20 mouse cellular contexts compared by ENCODE assay signal in the genomic region with DNA sequence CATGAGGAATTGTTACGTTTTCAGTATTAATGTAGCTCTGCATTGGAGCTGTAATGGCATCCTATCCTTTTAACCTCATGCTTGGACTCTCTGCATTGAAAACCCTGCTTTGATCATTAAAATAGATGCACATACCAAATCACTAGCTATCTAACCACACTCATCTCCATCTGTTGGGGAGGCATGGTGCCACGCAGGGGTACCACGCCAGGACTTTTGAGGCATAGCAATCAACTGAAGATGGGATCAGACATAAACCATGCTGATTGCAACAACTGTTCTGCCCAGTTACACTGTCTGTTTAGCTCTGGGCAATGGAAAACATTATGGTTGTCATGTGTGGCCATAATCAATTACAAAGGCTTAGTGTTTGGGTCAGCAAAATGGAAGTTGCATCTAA.
A peak's percentile ranks its signal among the peaks of the same experiment; 100 is the strongest.
DNase-seq lines count a peak whose midpoint lies in the region; ATAC-seq and TF ChIP-seq lines count a peak whose summit lies in the region.
"Had no signal": no experiment of that assay in that cellular context is flagged by ENCODE, and none has a peak within 500 bp of the region (broad histone marks: within the 10 kb centered on the region; RNA-seq: fewer than 3 reads in every experiment).

No protein-coding gene starts in this region.

- WGBS in midbrain, embryonic 12.5 days = 70% methylated on average over 3 of the region's 3 CpGs
- WGBS in midbrain, embryonic 10.5 days = 93% methylated on average over 3 of the region's 3 CpGs
- WGBS in forebrain, postnatal 0 days = 72% methylated on average over 3 of the region's 3 CpGs

- 0 out of 2 replicates have a peak, but pooled peaks have one; percentile 23 for ATAC-seq in midbrain, embryonic 12.5 days (ENCODE audit: low FRiP score, low read depth)
- peak; percentile 34; the same call in 1 of the 2 replicates for ATAC-seq in forebrain, postnatal 0 days

- no peak for TF ChIP-seq CTCF in forebrain, postnatal 0 days (IDR thresholded peaks at IDR 0.05; ENCODE audit: low read depth)

- no peaks in the 10 kb centered on the region for H3K4me1 ChIP-seq in midbrain, embryonic 12.5 days
- H3K4me1 ChIP-seq in midbrain, embryonic 10.5 days = no peaks in the 10 kb centered on the region
- H3K4me1 ChIP-seq in forebrain, postnatal 0 days (ENCODE audit: insufficient read depth) = no peaks in the 10 kb centered on the region
- H3K4me1 ChIP-seq: embryonic facial prominence, embryonic 12.5 days had no signal

- no peaks in the 10 kb centered on the region for H3K27me3 ChIP-seq in midbrain, embryonic 12.5 days
- H3K27me3 ChIP-seq in midbrain, embryonic 10.5 days (ENCODE audit: low read depth, poor library complexity, severe bottlenecking) = no peaks in the 10 kb centered on the region
- H3K27me3 ChIP-seq in forebrain, postnatal 0 days (ENCODE audit: insufficient read depth, low read length) = no peaks in the 10 kb centered on the region
- H3K27me3 ChIP-seq: embryonic facial prominence, embryonic 12.5 days had no signal

- peak; percentile 3 for DNase-seq in cerebellum, postnatal 25 days
- DNase-seq in cerebellum, adult 11-12 months = no peak
- DNase-seq in midbrain, embryonic 10.5 days (ENCODE audit: low spot score) = no peak
- DNase-seq in forebrain, postnatal 0 days = peak; percentile 19
- DNase-seq in layer of hippocampus, postnatal 10 days (ENCODE audit: low spot score in 2 of 2) = peak; percentile 51 to 58
- DNase-seq in lung, postnatal 4 days = no peak
- DNase-seq in lung, adult 18-20 months = no peak
- DNase-seq: adrenal gland, postnatal 25 days; cerebellum, adult 18-20 months; gastrocnemius, postnatal 14 days; heart, adult 18-20 months; heart, postnatal 36 days; kidney, adult 11 months; right cerebral cortex, postnatal 25 days; thymus, adult 18-20 months; thymus, postnatal 4 days had no signal

- no peak overlapping the region for H3K4me3 ChIP-seq in midbrain, embryonic 12.5 days
- H3K4me3 ChIP-seq in midbrain, embryonic 10.5 days = no peak overlapping the region
- H3K4me3 ChIP-seq in forebrain, postnatal 0 days (ENCODE audit: low read depth, low read length) = no peak overlapping the region
- H3K4me3 ChIP-seq: embryonic facial prominence, embryonic 12.5 days; erythroblast, embryonic 14.5 days had no signal

- H3K27ac ChIP-seq in midbrain, embryonic 12.5 days (replicated peaks) = no peak overlapping the region
- no peak overlapping the region for H3K27ac ChIP-seq in midbrain, embryonic 10.5 days (replicated peaks)
- no peak overlapping the region for H3K27ac ChIP-seq in forebrain, postnatal 0 days (ENCODE audit: low read depth, low read length)
- H3K27ac ChIP-seq: embryonic facial prominence, embryonic 12.5 days; liver, embryonic 14.5 days had no signal

- no peaks in the 10 kb centered on the region for H3K36me3 ChIP-seq in midbrain, embryonic 12.5 days
- H3K36me3 ChIP-seq in midbrain, embryonic 10.5 days = no peaks in the 10 kb centered on the region
- no peaks in the 10 kb centered on the region for H3K36me3 ChIP-seq in forebrain, postnatal 0 days (ENCODE audit: insufficient read depth)
- H3K36me3 ChIP-seq: embryonic facial prominence, embryonic 12.5 days had no signal

- H3K9ac ChIP-seq in midbrain, embryonic 12.5 days (replicated peaks) = no peak overlapping the region
- H3K9ac ChIP-seq in forebrain, postnatal 0 days = no peak overlapping the region
- H3K9ac ChIP-seq: embryonic facial prominence, embryonic 12.5 days; liver, embryonic 14.5 days had no signal

- no peaks in the 10 kb centered on the region for H3K9me3 ChIP-seq in midbrain, embryonic 12.5 days
- H3K9me3 ChIP-seq in midbrain, embryonic 10.5 days (replicated peaks) = no peaks in the 10 kb centered on the region
- no peaks in the 10 kb centered on the region for H3K9me3 ChIP-seq in forebrain, postnatal 0 days (ENCODE audit: low read length)
- H3K9me3 ChIP-seq: embryonic facial prominence, embryonic 12.5 days had no signal

- no peak overlapping the region for H3K4me2 ChIP-seq in midbrain, embryonic 12.5 days (replicated peaks)
- no peak overlapping the region for H3K4me2 ChIP-seq in forebrain, postnatal 0 days (ENCODE audit: low read depth)
- H3K4me2 ChIP-seq: embryonic facial prominence, embryonic 12.5 days had no signal

Comparison
In these comparisons a context has a peak if more than half of its experiments do, and no peak if none do; other contexts are left out.
1. DNase-seq: peak in cerebellum, postnatal 25 days (2 of 2), forebrain, postnatal 0 days (single experiment) and layer of hippocampus, postnatal 10 days (2 of 2); none in cerebellum, adult 11-12 months (single experiment), midbrain, embryonic 10.5 days (single experiment), lung, postnatal 4 days (0 of 2) and lung, adult 18-20 months (0 of 2).